Mouse (Mus musculus): ENCODE measurements around the gene Pcyt1a. TPM values are rescaled to one million over a fixed set of nuclear protein-coding genes. Genes with fewer than 3 reads are reported as not detected.
A peak's percentile ranks its signal among the peaks of the same experiment; 100 is the strongest.

Pcyt1a gene
- total and polyA plus RNA-seq, 3 experiments: 36.9 to 53.7 TPM; not detected in 1

GRCm38 (mm10) chr16:32509066-32509942 is 78.6 kb downstream of the Pcyt1a start (continued):
- peak; percentile 50; the same call in 1 of the 2 replicates for TF ChIP-seq NRF1 (IDR thresholded peaks at IDR 0.05; ENCODE audit: insufficient read depth, low read depth, low read length, poor library complexity, severe bottlenecking)
- TF ChIP-seq TAL1 (IDR thresholded peaks at IDR 0.05; ENCODE audit: low read length): peak; percentile 99
- TF ChIP-seq USF1 (IDR thresholded peaks at IDR 0.05; ENCODE audit: low read depth, low read length): peak; percentile 15; the same call in 1 of the 2 replicates
- TF ChIP-seq ELF1 (IDR thresholded peaks at IDR 0.05; ENCODE audit: low read depth, low read length): 0 out of 2 replicates have a peak, but pooled peaks have one; percentile 23
- TF ChIP-seq ZNF384 (IDR thresholded peaks at IDR 0.05; ENCODE audit: low read depth, low read length): peak; percentile 35; the same call in 1 of the 2 replicates
- 0 out of 2 replicates have a peak, but pooled peaks have one; percentile 14 for TF ChIP-seq TBP (IDR thresholded peaks at IDR 0.05; ENCODE audit: low read depth, low read length)
- TF ChIP-seq MAZ (IDR thresholded peaks at IDR 0.05; ENCODE audit: low read depth, low read length): peak; percentile 94
- peak; percentile 98 for TF ChIP-seq ETS1 (IDR thresholded peaks at IDR 0.05; ENCODE audit: low read depth, low read length)
- TF ChIP-seq POLR2A (IDR thresholded peaks at IDR 0.05; ENCODE audit: control insufficient read depth in 1 of 2, insufficient read depth in 1 of 2, low read depth in 1 of 2, low read length in 2 of 2, poor library complexity in 1 of 2): peak in 1 of 2 experiments; percentile 50; a peak in 2 of 4 replicates
- no peak for TF ChIP-seq JUND (IDR thresholded peaks at IDR 0.05; ENCODE audit: low read depth, low read length)
- peak; percentile 80 for TF ChIP-seq BHLHE40 (IDR thresholded peaks at IDR 0.05; ENCODE audit: borderline replicate concordance, low read depth, low read length)
- peak; percentile 94 for TF ChIP-seq RCOR1 (IDR thresholded peaks at IDR 0.05; ENCODE audit: low read depth, low read length)
- TF ChIP-seq RAD21 (IDR thresholded peaks at IDR 0.05; ENCODE audit: low read depth, low read length): no peak; the same call in 1 of the 2 replicates
- no peak for TF ChIP-seq POLR2AphosphoS5 (IDR thresholded peaks at IDR 0.05; ENCODE audit: borderline replicate concordance, low read depth, low read length)
- peak; percentile 65; the same call in 1 of the 2 replicates for TF ChIP-seq MAX (IDR thresholded peaks at IDR 0.05; ENCODE audit: low read length)
- TF ChIP-seq EP300 (IDR thresholded peaks at IDR 0.05; ENCODE audit: low read depth in 1 of 2, low read length in 2 of 2): peak; percentile 98 to 99
- peak; percentile 76; the same call in 1 of the 2 replicates for TF ChIP-seq ZMIZ1 (IDR thresholded peaks at IDR 0.05; ENCODE audit: low read depth, low read length)
- TF ChIP-seq SMC3 (IDR thresholded peaks at IDR 0.05; ENCODE audit: low read depth, low read length): peak; percentile 20
- no peak for TF ChIP-seq USF2 (IDR thresholded peaks at IDR 0.05; ENCODE audit: borderline replicate concordance in 1 of 2, insufficient read depth in 1 of 2, low read depth in 1 of 2, low read length in 2 of 2)
- TF ChIP-seq MYC (IDR thresholded peaks at IDR 0.05; ENCODE audit: low read depth, low read length): peak; percentile 19; the same call in 1 of the 2 replicates
- peak; percentile 57; the same call in 1 of the 2 replicates for TF ChIP-seq HCFC1 (IDR thresholded peaks at IDR 0.05; ENCODE audit: low read depth, low read length)
- TF ChIP-seq GATA1 (IDR thresholded peaks at IDR 0.05; ENCODE audit: low read depth, low read length): peak; percentile 100

Measured in MEL (cell line).